Mouse (Mus musculus): Measurements from ENCODE around the gene Gsta2. TPM values are rescaled to one million over a fixed set of nuclear protein-coding genes. Genes with fewer than 3 reads are reported as not detected.
"Not testable (repeated sequence)": the region's sequence is repeated elsewhere in the genome, so short reads cannot be mapped to it uniquely, and the experiment has no call there.

Gene Gsta2
- polyA plus RNA-seq, 1 experiment = not detected

GRCm38 (mm10) chr9:78368671-78369293 is 13.2 kb upstream of the Gsta2 start:
- no peak overlapping the region for H3K27ac ChIP-seq (ENCODE audit: insufficient read depth, low read depth, low read length)
- H3K4me3 ChIP-seq (ENCODE audit: insufficient read depth, low read length) = no peak overlapping the region
- H3K4me1 ChIP-seq (ENCODE audit: control insufficient read depth, insufficient read depth, low read length) = peaks cover under 1% of the 10 kb centered on the region
- TF ChIP-seq CTCF (IDR thresholded peaks at IDR 0.05; ENCODE audit: low read depth, low read length) = no peak
- TF ChIP-seq POLR2A (IDR thresholded peaks at IDR 0.05; ENCODE audit: borderline replicate concordance, low read depth, low read length) = no peak

- H3K27ac ChIP-seq (ENCODE audit: insufficient read depth, low read depth, low read length); H3K4me3 ChIP-seq (ENCODE audit: insufficient read depth, low read length); H3K4me1 ChIP-seq (ENCODE audit: control insufficient read depth, insufficient read depth, low read length): not testable (repeated sequence)
These were observed 12.4 kb upstream of the Gsta2 start, which contains the start of gene Dppa5a for GRCm38 (mm10) chr9:78367959-78368358. Gene Dppa5a, minus strand, starts transcription at chr9:78368177.

GRCm38 (mm10) chr9:78365850-78366544 is 10.4 kb upstream of the Gsta2 start:
- Histone ChIP-seq H3K4me3 (ENCODE audit: insufficient read depth, low read length) (no peak overlapping the region), H3K4me1 (ENCODE audit: control insufficient read depth, insufficient read depth, low read length) (peaks cover 8% of the 10 kb centered on the region), H3K27ac (ENCODE audit: insufficient read depth, low read depth, low read length) (no peak overlapping the region)
- TF ChIP-seq POLR2A (IDR thresholded peaks at IDR 0.05; ENCODE audit: borderline replicate concordance, low read depth, low read length) (no peak), CTCF (IDR thresholded peaks at IDR 0.05; ENCODE audit: low read depth, low read length) (no peak)

- Histone ChIP-seq H3K4me1 (ENCODE audit: control insufficient read depth, insufficient read depth, low read length) (peaks cover 8% of the 10 kb centered on the region), H3K4me3 (ENCODE audit: insufficient read depth, low read length) (no peak overlapping the region), H3K27ac (ENCODE audit: insufficient read depth, low read depth, low read length) (no peak overlapping the region)
- no peak for TF ChIP-seq POLR2A (IDR thresholded peaks at IDR 0.05; ENCODE audit: borderline replicate concordance, low read depth, low read length)
- TF ChIP-seq CTCF (IDR thresholded peaks at IDR 0.05; ENCODE audit: low read depth, low read length) = no peak
These were observed 9.1 kb upstream of the Gsta2 start for GRCm38 (mm10) chr9:78364701-78365100.

- Histone ChIP-seq H3K4me3 (ENCODE audit: insufficient read depth, low read length) (no peak overlapping the region), H3K4me1 (ENCODE audit: control insufficient read depth, insufficient read depth, low read length) (peaks cover 8% of the 10 kb centered on the region), H3K27ac (ENCODE audit: insufficient read depth, low read depth, low read length) (no peak overlapping the region)
- TF ChIP-seq CTCF (IDR thresholded peaks at IDR 0.05; ENCODE audit: low read depth, low read length) = no peak
- TF ChIP-seq POLR2A (IDR thresholded peaks at IDR 0.05; ENCODE audit: borderline replicate concordance, low read depth, low read length) = no peak
These were observed 7.8 kb upstream of the Gsta2 start for GRCm38 (mm10) chr9:78363374-78363773.

GRCm38 (mm10) chr9:78360484-78360872 is 4.9 kb upstream of the Gsta2 start:
- TF ChIP-seq CTCF (IDR thresholded peaks at IDR 0.05; ENCODE audit: low read depth, low read length) = no peak
- Histone ChIP-seq H3K27ac (ENCODE audit: insufficient read depth, low read depth, low read length) (no peak overlapping the region), H3K4me3 (ENCODE audit: insufficient read depth, low read length) (no peak overlapping the region), H3K4me1 (ENCODE audit: control insufficient read depth, insufficient read depth, low read length) (peaks cover 8% of the 10 kb centered on the region)

GRCm38 (mm10) chr9:78359750-78360483 is 4.3 kb upstream of the Gsta2 start:
- no peak for TF ChIP-seq CTCF (IDR thresholded peaks at IDR 0.05; ENCODE audit: low read depth, low read length)
- no peak for TF ChIP-seq POLR2A (IDR thresholded peaks at IDR 0.05; ENCODE audit: borderline replicate concordance, low read depth, low read length)
- Histone ChIP-seq H3K4me1 (ENCODE audit: control insufficient read depth, insufficient read depth, low read length) (peaks cover 8% of the 10 kb centered on the region), H3K4me3 (ENCODE audit: insufficient read depth, low read length) (no peak overlapping the region), H3K27ac (ENCODE audit: insufficient read depth, low read depth, low read length) (no peak overlapping the region)

- H3K4me3 ChIP-seq (ENCODE audit: insufficient read depth, low read length) = no peak overlapping the region
- no peak overlapping the region for H3K27ac ChIP-seq (ENCODE audit: insufficient read depth, low read depth, low read length)
- no peak for TF ChIP-seq POLR2A (IDR thresholded peaks at IDR 0.05; ENCODE audit: borderline replicate concordance, low read depth, low read length)
- TF ChIP-seq CTCF (IDR thresholded peaks at IDR 0.05; ENCODE audit: low read depth, low read length) = peak; percentile 88
- H3K4me1 ChIP-seq (ENCODE audit: control insufficient read depth, insufficient read depth, low read length) = peaks cover 3% of the 10 kb centered on the region
These were observed 2.5 kb upstream of the Gsta2 start for GRCm38 (mm10) chr9:78358053-78358452.

- no peaks in the 10 kb centered on the region for H3K4me1 ChIP-seq (ENCODE audit: control insufficient read depth, insufficient read depth, low read length)
- TF ChIP-seq CTCF (IDR thresholded peaks at IDR 0.05; ENCODE audit: low read depth, low read length) (no peak), POLR2A (IDR thresholded peaks at IDR 0.05; ENCODE audit: borderline replicate concordance, low read depth, low read length) (no peak)
- H3K27ac ChIP-seq (ENCODE audit: insufficient read depth, low read depth, low read length) = no peak overlapping the region
- no peak overlapping the region for H3K4me3 ChIP-seq (ENCODE audit: insufficient read depth, low read length)
These were observed 666 bp downstream of the Gsta2 start for GRCm38 (mm10) chr9:78354665-78355578.
